Mouse (Mus musculus) thymus, adult 2 months (tissue): ENCODE measurements around the gene Traf3.

ENCODE experiments used
- CTCF ChIP-seq: fragments of 200-500 bp; IDR thresholded peaks from 2 replicates; pipeline ENCODE4 v1.5.1; 2012; ENCODE audit warnings: mild to moderate bottlenecking, control low read depth, low read length, moderate library complexity, borderline replicate concordance; ENCODE audit not compliant: control insufficient read depth, poor library complexity, insufficient read depth; ENCODE audit errors: extremely low read depth
- POLR2A ChIP-seq: fragments of 200-500 bp; IDR thresholded peaks from 2 replicates; pipeline ENCODE4 v1.6.1; 2012; ENCODE audit warnings: mild to moderate bottlenecking, low read length, control low read depth, moderate library complexity; ENCODE audit not compliant: control insufficient read depth, poor library complexity, insufficient read depth; ENCODE audit errors: extremely low read depth

GRCm38 (mm10) chr12:111309256-111309655 is 143.1 kb downstream of the Traf3 start:
- TF ChIP-seq POLR2A (no peak), CTCF (no peak)
